Mouse (Mus musculus): Measurements from ENCODE around the gene Acer2. TPM values are rescaled to one million over a fixed set of nuclear protein-coding genes. Genes with fewer than 3 reads are reported as not detected.

Acer2 gene
- polyA plus RNA-seq, 1 experiment from 2014 or later = 15.5 TPM

GRCm38 (mm10) chr4:86897411-86897810 is 23.2 kb downstream of the Acer2 start:
- Histone ChIP-seq H3K9ac (no peak overlapping the region), H3K27me3 (no peaks in the 10 kb centered on the region), H3K9me3 (no peaks in the 10 kb centered on the region), H3K27ac (no peak overlapping the region), H3K4me3 (no peak overlapping the region), H3K36me3 (no peaks in the 10 kb centered on the region), H3K4me2 (replicated peaks) (no peak overlapping the region), H3K4me1 (0 out of 2 replicates have a peak, but pooled peaks cover 2% of the 10 kb centered on the region)
- 73% methylated on average over 7 of the region's 7 CpGs for WGBS
- ATAC-seq (ENCODE audit: insufficient number of reproducible peaks, insufficient read depth, low FRiP score, low TSS enrichment) = no peak

DNA sequence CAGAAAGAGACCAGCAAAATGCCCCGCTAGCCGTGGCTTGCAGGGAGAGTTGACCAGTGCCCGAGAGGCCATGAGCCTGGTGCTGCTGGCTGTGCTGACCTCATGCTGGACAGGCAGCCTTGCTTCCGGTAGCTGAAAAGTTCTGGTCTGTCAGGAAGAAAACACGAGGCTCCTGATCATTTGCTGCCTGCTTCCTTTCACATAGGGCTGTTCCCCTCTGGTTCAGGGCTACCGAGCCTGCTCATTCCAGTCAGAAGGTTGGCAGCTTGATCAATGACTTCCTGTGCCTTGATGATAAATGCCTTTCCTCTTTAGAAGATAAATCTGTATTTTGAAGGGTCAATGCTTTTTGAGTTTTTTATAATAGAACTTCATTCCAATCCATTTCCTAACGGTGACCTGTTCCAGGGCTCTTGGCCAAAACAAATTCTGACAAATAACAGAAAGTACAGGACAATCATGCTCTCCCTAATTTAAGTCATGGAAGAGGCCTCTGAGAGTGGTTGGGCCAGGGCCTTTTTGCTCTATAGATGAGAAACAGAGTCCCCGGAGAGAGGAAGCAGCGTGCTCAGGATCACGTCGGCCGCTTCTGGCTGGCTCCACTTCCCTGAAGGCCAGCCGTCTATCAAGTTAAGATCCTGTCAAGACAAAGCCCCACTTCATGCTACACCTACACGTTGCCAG is 24.7 kb downstream of the Acer2 start:
- H3K36me3 ChIP-seq = no peaks in the 10 kb centered on the region
- H3K4me2 ChIP-seq (replicated peaks) = no peak overlapping the region
- H3K27ac ChIP-seq = no peak overlapping the region; the same call in 1 of the 2 replicates
- 0 out of 2 replicates have a peak, but pooled peaks cover 2% of the 10 kb centered on the region for H3K4me1 ChIP-seq
- ATAC-seq (ENCODE audit: insufficient number of reproducible peaks, insufficient read depth, low FRiP score, low TSS enrichment) = no peak
- H3K9me3 ChIP-seq = no peaks in the 10 kb centered on the region
- H3K27me3 ChIP-seq = no peaks in the 10 kb centered on the region
- H3K4me3 ChIP-seq = no peak overlapping the region
- 46% methylated on average over 14 of the region's 14 CpGs for WGBS
- no peak overlapping the region for H3K9ac ChIP-seq

DNA sequence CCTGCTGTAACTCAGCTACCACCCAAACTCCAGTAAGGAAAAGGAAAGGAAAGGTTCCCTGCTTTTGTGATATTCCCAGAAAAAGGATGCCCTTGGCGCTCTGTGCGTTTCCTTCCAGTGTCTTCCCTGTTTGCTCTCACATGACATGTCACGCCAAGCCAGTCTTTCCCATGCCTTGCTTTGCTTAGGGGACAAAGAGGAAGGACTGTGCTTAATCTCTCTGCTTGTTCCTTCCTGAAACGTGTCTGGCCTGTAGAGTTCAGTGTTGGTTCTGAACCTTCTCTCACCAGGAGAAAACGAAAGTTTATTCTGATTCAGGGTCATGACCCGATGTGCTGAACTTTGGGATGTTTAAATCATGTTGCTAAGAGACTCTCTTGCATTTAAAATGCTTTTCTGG is 28.2 kb downstream of the Acer2 start:
- ATAC-seq (ENCODE audit: insufficient number of reproducible peaks, insufficient read depth, low FRiP score, low TSS enrichment) = no peak
- H3K9ac ChIP-seq = no peak overlapping the region
- 0 out of 2 replicates have a peak, but pooled peaks cover 2% of the 10 kb centered on the region for H3K4me1 ChIP-seq
- WGBS = 71% methylated on average over 6 of the region's 6 CpGs
- H3K36me3 ChIP-seq = no peaks in the 10 kb centered on the region
- H3K27ac ChIP-seq = no peak overlapping the region
- no peak overlapping the region for H3K4me2 ChIP-seq (replicated peaks)
- no peak overlapping the region for H3K4me3 ChIP-seq
- no peaks in the 10 kb centered on the region for H3K27me3 ChIP-seq
- H3K9me3 ChIP-seq = no peaks in the 10 kb centered on the region

DNA sequence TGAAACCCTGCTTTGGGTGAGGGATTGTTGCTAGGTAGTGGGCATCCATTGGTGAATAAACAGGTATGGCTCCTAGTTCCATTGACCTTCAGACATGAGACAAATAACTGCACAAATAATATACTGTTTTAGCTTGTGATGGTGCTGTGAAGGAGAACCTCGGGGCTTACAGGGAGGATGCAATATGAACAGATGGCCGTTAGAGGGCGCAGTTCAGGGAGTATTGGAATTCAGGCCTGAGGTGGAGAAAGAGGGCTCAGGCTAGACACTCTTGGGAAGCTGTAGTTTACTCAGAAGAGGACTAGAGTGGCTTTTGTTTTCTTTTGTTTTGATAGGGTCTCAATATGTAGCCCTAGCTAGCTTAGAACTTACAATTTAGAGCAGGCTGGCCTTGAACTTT is 30.8 kb downstream of the Acer2 start:
- no peak overlapping the region for H3K4me3 ChIP-seq
- H3K27me3 ChIP-seq = no peaks in the 10 kb centered on the region
- H3K36me3 ChIP-seq = no peaks in the 10 kb centered on the region
- H3K4me2 ChIP-seq (replicated peaks) = no peak overlapping the region
- ATAC-seq (ENCODE audit: insufficient number of reproducible peaks, insufficient read depth, low FRiP score, low TSS enrichment) = no peak
- H3K9ac ChIP-seq = no peak overlapping the region
- no peaks in the 10 kb centered on the region for H3K4me1 ChIP-seq
- no peaks in the 10 kb centered on the region; the same call in 1 of the 2 replicates for H3K9me3 ChIP-seq
- H3K27ac ChIP-seq = no peak overlapping the region
- 31% methylated on average over 3 of the region's 3 CpGs for WGBS

DNA sequence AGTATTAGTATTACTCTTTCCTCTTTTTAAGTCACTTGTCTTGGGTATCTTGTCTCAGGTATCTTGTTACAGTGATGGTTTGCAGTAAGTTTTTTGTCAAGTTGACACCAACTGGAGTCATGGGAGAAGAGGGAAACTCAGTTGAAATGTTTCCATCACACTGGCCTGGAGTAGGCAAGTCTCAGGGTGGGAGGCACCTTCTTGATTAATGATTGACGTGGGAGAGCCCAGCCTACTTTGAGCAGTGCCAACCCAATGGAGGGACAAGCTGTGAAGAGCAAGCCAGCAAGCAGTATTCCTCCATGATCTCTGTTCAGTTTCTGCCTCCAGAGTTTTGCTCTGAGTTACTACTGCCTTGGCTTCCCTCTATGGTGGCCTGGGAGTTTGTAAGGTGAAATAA is 31.7 kb downstream of the Acer2 start:
- H3K27ac ChIP-seq = no peak overlapping the region
- WGBS = 80% methylated on average over 1 of the region's 1 CpGs
- no peak overlapping the region for H3K4me2 ChIP-seq (replicated peaks)

DNA sequence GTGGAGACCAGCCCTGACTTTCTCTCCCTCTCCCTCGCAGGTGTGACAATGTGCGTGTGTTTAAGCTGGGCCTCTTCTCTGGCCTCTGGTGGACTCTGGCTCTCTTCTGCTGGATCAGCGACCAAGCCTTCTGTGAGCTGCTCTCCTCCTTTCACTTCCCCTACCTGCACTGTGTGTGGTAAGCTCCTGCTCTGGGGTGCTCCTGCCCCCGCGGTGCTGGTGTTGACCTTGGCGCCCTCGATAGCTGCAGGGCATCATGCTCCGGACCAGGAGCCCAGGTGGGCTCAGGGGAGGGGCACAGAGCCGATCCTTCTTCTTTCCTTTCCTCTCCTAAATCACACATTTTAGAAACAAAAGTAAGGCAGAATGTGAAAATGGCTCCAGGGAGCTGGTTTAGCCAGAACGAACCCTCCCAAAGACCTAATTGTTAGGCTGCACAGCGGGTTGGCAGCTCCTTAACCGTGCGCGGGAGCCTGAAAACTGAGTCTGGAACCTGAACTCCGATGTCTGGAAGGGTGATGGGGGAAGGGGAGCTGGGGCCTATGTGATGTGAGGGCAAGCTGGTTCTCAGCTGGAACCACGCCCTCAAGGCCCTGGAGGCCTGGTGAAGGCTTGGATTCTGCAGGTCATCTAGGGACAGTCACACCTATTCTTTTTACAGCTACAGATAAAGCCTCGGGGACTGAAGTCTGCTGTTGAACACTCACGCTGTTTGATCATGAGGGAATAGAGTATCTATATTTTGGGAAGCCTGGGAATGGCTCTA is 37.6 kb downstream of the Acer2 start:
- Histone ChIP-seq H3K27me3 (no peaks in the 10 kb centered on the region), H3K4me2 (replicated peaks) (peak overlapping the region; percentile 34), H3K27ac (0 out of 2 replicates have a peak overlapping the region, but pooled peaks have one; percentile 30), H3K4me1 (peaks cover 11% of the 10 kb centered on the region), H3K9ac (no peak overlapping the region), H3K4me3 (no peak overlapping the region), H3K36me3 (no peaks in the 10 kb centered on the region), H3K9me3 (no peaks in the 10 kb centered on the region; the same call in 1 of the 2 replicates)
- 8% methylated on average over 18 of the region's 18 CpGs for WGBS
- ATAC-seq (ENCODE audit: insufficient number of reproducible peaks, insufficient read depth, low FRiP score, low TSS enrichment) = 0 out of 2 replicates have a peak, but pooled peaks have one; percentile 47

More for the DNA sequence above, 31.7 kb downstream of the Acer2 start:
- no peaks in the 10 kb centered on the region; the same call in 1 of the 2 replicates for H3K9me3 ChIP-seq
- H3K4me3 ChIP-seq = no peak overlapping the region
- no peak overlapping the region for H3K9ac ChIP-seq
- H3K4me1 ChIP-seq = no peaks in the 10 kb centered on the region
- no peaks in the 10 kb centered on the region for H3K27me3 ChIP-seq
- H3K36me3 ChIP-seq = no peaks in the 10 kb centered on the region
- no peak for ATAC-seq (ENCODE audit: insufficient number of reproducible peaks, insufficient read depth, low FRiP score, low TSS enrichment)

GRCm38 (mm10) chr4:86912757-86913156 is 38.6 kb downstream of the Acer2 start:
- ATAC-seq (ENCODE audit: insufficient number of reproducible peaks, insufficient read depth, low FRiP score, low TSS enrichment) = no peak

DNA sequence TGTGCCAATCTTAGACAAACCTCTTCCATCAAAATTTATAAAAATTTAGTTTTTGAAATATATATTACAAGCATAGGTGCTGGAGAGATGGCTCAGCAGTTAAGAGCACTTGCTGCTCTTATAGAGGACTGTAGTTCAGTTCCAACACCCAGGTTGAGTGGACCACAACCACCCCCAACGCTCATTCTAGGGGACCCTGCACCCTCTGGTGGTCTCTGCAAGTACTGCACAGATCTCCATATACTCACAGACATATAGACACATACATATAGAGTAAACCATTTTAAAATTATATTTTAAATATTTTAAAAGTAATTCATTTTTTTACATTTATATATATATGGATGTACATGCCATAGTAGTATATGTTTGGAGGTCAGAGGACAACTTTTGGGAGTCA is 41.9 kb downstream of the Acer2 start:
- Histone ChIP-seq H3K4me1 (peaks cover 11% of the 10 kb centered on the region), H3K27ac (no peak overlapping the region), H3K4me2 (replicated peaks) (no peak overlapping the region), H3K36me3 (no peaks in the 10 kb centered on the region), H3K4me3 (no peak overlapping the region), H3K9me3 (no peaks in the 10 kb centered on the region), H3K27me3 (no peaks in the 10 kb centered on the region), H3K9ac (no peak overlapping the region)
- 65% methylated on average over 1 of the region's 1 CpGs for WGBS
- no peak for ATAC-seq (ENCODE audit: insufficient number of reproducible peaks, insufficient read depth, low FRiP score, low TSS enrichment)

More at GRCm38 (mm10) chr4:86912757-86913156, 38.6 kb downstream of the Acer2 start:
- no peaks in the 10 kb centered on the region for H3K27me3 ChIP-seq
- no peaks in the 10 kb centered on the region; the same call in 1 of the 2 replicates for H3K9me3 ChIP-seq
- H3K4me1 ChIP-seq = peaks cover 11% of the 10 kb centered on the region
- H3K36me3 ChIP-seq = no peaks in the 10 kb centered on the region
- no peak overlapping the region for H3K9ac ChIP-seq
- no peak overlapping the region for H3K4me3 ChIP-seq
- no peak overlapping the region for H3K27ac ChIP-seq
- H3K4me2 ChIP-seq (replicated peaks) = no peak overlapping the region
- 71% methylated on average over 7 of the region's 7 CpGs for WGBS

GRCm38 (mm10) chr4:86923476-86924055 is 49.4 kb downstream of the Acer2 start:
- no peak overlapping the region for H3K4me3 ChIP-seq
- H3K4me1 ChIP-seq = no peaks in the 10 kb centered on the region
- no peak overlapping the region for H3K4me2 ChIP-seq (replicated peaks)
- no peak overlapping the region for H3K9ac ChIP-seq
- WGBS = 71% methylated on average over 3 of the region's 3 CpGs
- H3K27ac ChIP-seq = no peak overlapping the region
- ATAC-seq (ENCODE audit: insufficient number of reproducible peaks, insufficient read depth, low FRiP score, low TSS enrichment) = no peak
- H3K27me3 ChIP-seq = no peaks in the 10 kb centered on the region
- H3K9me3 ChIP-seq = no peaks in the 10 kb centered on the region
- H3K36me3 ChIP-seq = no peaks in the 10 kb centered on the region

GRCm38 (mm10) chr4:86924804-86925458 is 50.7 kb downstream of the Acer2 start:
- no peaks in the 10 kb centered on the region for H3K4me1 ChIP-seq
- no peaks in the 10 kb centered on the region for H3K36me3 ChIP-seq
- H3K4me2 ChIP-seq (replicated peaks) = no peak overlapping the region
- no peak for ATAC-seq (ENCODE audit: insufficient number of reproducible peaks, insufficient read depth, low FRiP score, low TSS enrichment)
- H3K27ac ChIP-seq = no peak overlapping the region
- H3K4me3 ChIP-seq = no peak overlapping the region
- H3K9me3 ChIP-seq = no peaks in the 10 kb centered on the region
- 10% methylated on average over 9 of the region's 9 CpGs for WGBS
- no peaks in the 10 kb centered on the region for H3K27me3 ChIP-seq
- H3K9ac ChIP-seq = no peak overlapping the region

GRCm38 (mm10) chr4:86926997-86927396 is 52.8 kb downstream of the Acer2 start:
- Histone ChIP-seq H3K9ac (no peak overlapping the region), H3K27me3 (no peaks in the 10 kb centered on the region), H3K4me2 (replicated peaks) (no peak overlapping the region), H3K27ac (no peak overlapping the region), H3K9me3 (no peaks in the 10 kb centered on the region), H3K4me3 (no peak overlapping the region), H3K4me1 (no peaks in the 10 kb centered on the region), H3K36me3 (no peaks in the 10 kb centered on the region)
- WGBS = 82% methylated on average over 3 of the region's 3 CpGs
- ATAC-seq (ENCODE audit: insufficient number of reproducible peaks, insufficient read depth, low FRiP score, low TSS enrichment) = no peak

Measured in embryonic facial prominence, embryonic 12.5 days (tissue).